Mouse (Mus musculus) layer of hippocampus, adult 2 months (tissue): Measurements from ENCODE around the gene Rundc3a. TPM values are rescaled to one million over a fixed set of nuclear protein-coding genes. Genes with fewer than 3 reads are reported as not detected.
A peak's percentile ranks its signal among the peaks of the same experiment; 100 is the strongest.

Experiments
- DNase-seq, 2 experiments: peaks; one replicate each; pipeline ENCODE4 v3.0.0; 2022; ENCODE audit warnings: low spot score in 2 of 2
- H3K27ac ChIP-seq: fragments of 200-600 bp; 2 replicates; pipeline ENCODE4 v1.8.1; 2022
- H3K4me3 ChIP-seq: fragments of 200-600 bp; 2 replicates; pipeline ENCODE4 v1.8.1; 2022; ENCODE audit warnings: mild to moderate bottlenecking
- CTCF ChIP-seq: fragments of 200-600 bp; conservative IDR thresholded peaks from 2 replicates; pipeline ENCODE4 v1.8.1; 2022; ENCODE audit warnings: antibody characterized with exemption, mild to moderate bottlenecking, moderate library complexity
- microRNA-seq, 2 experiments: library from miRNA; unstranded; fragments of <30 nt; microRNA quantifications; one replicate each; pipeline ENCODE4 v1.2.0; 2021
- total RNA-seq, 2 experiments: library from RNA; stranded (reverse); gene quantifications; 2 replicates each; pipeline ENCODE4 v1.2.3; 2021

The Rundc3a gene
- total RNA-seq, 2 experiments from 2014 or later: 482 to 488 TPM

DNA sequence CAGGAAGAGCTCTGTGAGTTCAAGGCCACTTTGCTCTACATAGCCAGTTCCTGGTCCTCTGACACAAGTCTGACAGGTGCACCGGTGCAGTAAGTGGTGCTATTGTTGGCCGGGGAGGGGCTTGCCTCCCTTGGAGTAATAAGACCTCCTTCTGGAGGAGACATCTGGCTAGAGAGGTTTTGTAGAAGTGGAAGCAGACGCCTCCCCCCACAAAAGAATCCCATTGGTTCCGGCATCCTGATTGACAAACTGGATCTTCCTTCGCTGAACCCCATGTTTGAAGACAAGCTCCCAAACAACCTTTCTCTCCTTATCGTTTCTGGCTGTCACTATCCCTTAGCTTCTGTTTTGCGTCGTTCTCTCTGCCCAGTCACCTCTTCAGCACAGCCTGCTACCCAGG lies 55.1 kb downstream of the Rundc3a start:
- no peak for TF ChIP-seq CTCF
- no peak overlapping the region; the same call in 1 of the 2 replicates for H3K4me3 ChIP-seq
- DNase-seq: peak in 1 of 2 experiments; percentile 47
- H3K27ac ChIP-seq: peak overlapping the region; percentile 97

DNA sequence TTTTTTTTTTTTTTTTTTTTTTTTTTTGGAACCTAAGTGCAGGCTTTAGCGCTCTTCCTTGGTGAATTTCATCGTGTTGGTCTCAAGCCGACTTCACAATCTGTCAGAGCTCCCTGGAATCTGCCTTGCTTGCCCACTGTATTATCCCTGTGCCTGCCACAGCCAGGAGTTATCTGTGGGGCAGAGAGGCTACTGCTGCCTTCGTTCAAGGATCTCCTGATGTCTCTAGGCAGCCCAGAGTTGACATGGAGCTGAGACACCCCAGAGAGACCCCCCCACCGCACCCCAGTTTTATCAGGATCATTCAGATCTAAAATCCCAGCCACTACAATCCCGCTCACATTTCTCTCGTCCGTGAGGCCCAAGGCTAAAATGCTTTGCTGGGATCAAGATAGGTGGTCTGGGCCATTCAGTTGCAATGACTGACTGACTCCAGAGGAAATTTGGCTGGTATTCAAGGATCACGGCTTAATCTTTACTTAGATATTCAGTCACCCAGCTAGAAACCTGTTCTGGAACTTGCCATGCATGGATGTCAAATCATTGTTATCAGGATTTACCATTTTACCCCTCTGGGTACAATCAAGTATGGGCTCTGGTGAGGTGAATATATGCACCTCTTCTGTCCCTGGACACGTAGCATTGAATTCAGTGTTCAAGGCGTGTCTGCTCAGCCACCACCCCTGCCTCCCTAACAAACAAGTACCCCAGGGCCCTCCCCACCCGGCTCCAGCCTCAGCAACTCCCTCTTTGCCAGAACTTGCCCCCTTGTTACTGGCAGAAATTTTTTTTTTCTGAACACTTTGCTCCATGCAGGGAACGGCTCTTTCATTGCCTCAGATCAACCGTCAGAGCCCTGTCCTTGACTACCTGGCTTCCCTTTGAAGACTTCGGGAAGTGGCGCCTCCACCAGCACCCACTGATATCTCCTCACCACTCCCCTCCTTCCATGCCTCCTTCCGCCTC lies 56.1 kb downstream of the Rundc3a start:
- no peak overlapping the region for H3K4me3 ChIP-seq
- DNase-seq: no peak
- no peak for TF ChIP-seq CTCF
- H3K27ac ChIP-seq: peak overlapping the region; percentile 97

Small RNAs within 50 kb of the gene (microRNA-seq; reads per million reads assigned to microRNA genes)
- gene Mir6930: 0 to 1.1 reads per million in 2 experiments

Other genes starting within 250 kb of the Rundc3a start
- not detected for gene Nags, start 247.9 kb upstream of the Rundc3a start, total RNA-seq
- gene Tmem101, start 237.0 kb upstream of the Rundc3a start, total RNA-seq: 10 to 100 TPM; 26.5 to 27.1 TPM
- 10 to 100 TPM; 56.6 to 56.9 TPM for gene Lsm12, start 208.1 kb upstream of the Rundc3a start, total RNA-seq
- 10 to 100 TPM; 58.2 to 59.7 TPM for gene G6pc3, start 203.8 kb upstream of the Rundc3a start, total RNA-seq
- 100 to 1,000 TPM; 233 to 243 TPM for gene Hdac5, start 163.2 kb upstream of the Rundc3a start, total RNA-seq
- gene BC030867, start 144.5 kb upstream of the Rundc3a start, total RNA-seq: 1 to 10 TPM; 1.0 to 1.1 TPM
- 1 to 10 TPM; 2.0 TPM for gene Asb16, start 124.7 kb upstream of the Rundc3a start, total RNA-seq
- gene Tmub2, start 108.5 kb upstream of the Rundc3a start, total RNA-seq: 10 to 100 TPM; 61.1 to 67.4 TPM
- 100 to 1,000 TPM; 165 to 169 TPM for gene Atxn7l3, start 96.8 kb upstream of the Rundc3a start, total RNA-seq
- 100 to 1,000 TPM; 122 to 138 TPM for gene Ubtf, start 73.7 kb upstream of the Rundc3a start, total RNA-seq
- gene Slc4a1, start 27.2 kb upstream of the Rundc3a start, total RNA-seq: under 1 TPM; 0.15 to 0.23 TPM
- gene Slc25a39, start 14.5 kb downstream of the Rundc3a start, total RNA-seq: 10 to 100 TPM; 62.5 to 62.6 TPM
- gene Grn, start 36.9 kb downstream of the Rundc3a start, total RNA-seq: 10 to 100 TPM; 60.6 to 66.4 TPM
- 100 to 1,000 TPM in 1 of 2 experiments, 10 to 100 TPM in 1; 92.5 to 102 TPM for gene Fam171a2, start 54.3 kb downstream of the Rundc3a start, total RNA-seq
- gene Itga2b, start 76.7 kb downstream of the Rundc3a start, total RNA-seq: 1 to 10 TPM; 2.3 to 3.5 TPM
- 10 to 100 TPM; 53.0 to 58.9 TPM for gene Gpatch8, start 163.0 kb downstream of the Rundc3a start, total RNA-seq
- gene Gm11627, start 186.1 kb downstream of the Rundc3a start, total RNA-seq: 1 to 10 TPM; 3.9 to 4.2 TPM
- gene Fzd2, start 211.0 kb downstream of the Rundc3a start, total RNA-seq: 1 to 10 TPM; 7.5 to 9.2 TPM